Mouse (Mus musculus) ES-E14 (cell line): ENCODE data around the gene Syt10.

Experiments
- CHD2 ChIP-seq: IDR thresholded peaks from 2 replicates; pipeline ENCODE4 v1.6.1; 2014; ENCODE audit warnings: mild to moderate bottlenecking, low read depth, low read length, inconsistent platforms
- HCFC1 ChIP-seq: IDR thresholded peaks from 2 replicates; pipeline ENCODE4 v1.6.1; 2012; ENCODE audit warnings: low read length, inconsistent platforms, borderline replicate concordance; ENCODE audit not compliant: insufficient read depth
- MAFK ChIP-seq: IDR thresholded peaks from 2 replicates; pipeline ENCODE4 v1.6.1; 2014; ENCODE audit warnings: mild to moderate bottlenecking, low read depth, low read length, inconsistent platforms; ENCODE audit not compliant: insufficient read depth
- ZNF384 ChIP-seq: IDR thresholded peaks from 2 replicates; pipeline ENCODE4 v1.6.1; 2012; ENCODE audit warnings: low read depth, low read length, inconsistent platforms

- TF ChIP-seq HCFC1 (no peak), MAFK (no peak), CHD2 (no peak), ZNF384 (no peak)
Measured at GRCm38 (mm10) chr15:89733611-89734010, 108.0 kb downstream of the Syt10 start.
